In the genomic region with DNA sequence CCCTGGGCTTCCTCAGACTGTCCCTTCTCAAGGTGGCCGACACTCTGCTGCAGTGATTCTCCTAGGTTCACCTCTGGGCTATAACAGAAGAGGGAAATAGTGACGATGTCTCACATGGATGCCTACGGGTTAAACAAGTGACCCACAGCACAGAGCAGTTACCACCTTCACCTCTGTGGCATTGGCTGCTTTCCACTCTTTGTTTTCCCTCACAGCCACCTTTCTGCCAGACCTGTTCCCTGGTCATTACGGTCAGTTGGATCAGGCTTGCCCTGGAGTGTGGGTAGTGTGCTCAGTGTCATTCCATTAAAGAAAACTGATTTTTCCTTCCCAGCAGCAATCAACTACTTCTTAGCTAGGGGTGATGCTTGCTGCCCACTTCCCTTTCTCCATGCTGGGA, we compare ENCODE assay signal across 31 mouse cellular contexts. TPM values are rescaled to one million over a fixed set of nuclear protein-coding genes. Genes with fewer than 3 reads are reported as not detected.
DNase-seq lines count a peak whose midpoint lies in the region; ATAC-seq and TF ChIP-seq lines count a peak whose summit lies in the region.
"Had no signal": no experiment of that assay in that cellular context is flagged by ENCODE, and none has a peak within 500 bp of the region (broad histone marks: within the 10 kb centered on the region; RNA-seq: fewer than 3 reads in every experiment).

No protein-coding gene starts in this region.

- H3K79me2 ChIP-seq in liver, adult 2 months (ENCODE audit: control insufficient read depth, insufficient read depth, low read length) = no peaks in the 10 kb centered on the region

- H3K9ac ChIP-seq in intestine, embryonic 14.5 days (ENCODE audit: low read length) = no peak overlapping the region
- H3K9ac ChIP-seq in intestine, embryonic 16.5 days (ENCODE audit: low read depth, low read length) = no peak overlapping the region
- H3K9ac ChIP-seq in liver, adult 2 months (ENCODE audit: low read depth, low read length) = no peak overlapping the region
- no peak overlapping the region for H3K9ac ChIP-seq in liver, postnatal 0 days (replicated peaks)
- H3K9ac ChIP-seq: embryonic facial prominence, embryonic 12.5 days; embryonic facial prominence, embryonic 15.5 days; forebrain, postnatal 0 days; heart, embryonic 13.5 days; hindbrain, embryonic 13.5 days had no signal

- no peak for TF ChIP-seq POLR2A in liver, adult 2 months (IDR thresholded peaks at IDR 0.05; ENCODE audit: extremely low read depth, insufficient read depth, low read length)

- H3K27ac ChIP-seq in intestine, embryonic 14.5 days (ENCODE audit: low read depth) = no peak overlapping the region
- H3K27ac ChIP-seq in intestine, embryonic 16.5 days (ENCODE audit: low read length) = no peak overlapping the region
- H3K27ac ChIP-seq in liver, adult 2 months (replicated peaks; ENCODE audit: insufficient read depth, low read depth, low read length) = no peak overlapping the region
- H3K27ac ChIP-seq in liver, postnatal 0 days (ENCODE audit: low read depth) = no peak overlapping the region
- H3K27ac ChIP-seq: embryonic facial prominence, embryonic 12.5 days; embryonic facial prominence, embryonic 15.5 days; gastrocnemius, adult 2 months; heart, embryonic 13.5 days; hindbrain, embryonic 10.5 days; hindbrain, embryonic 13.5 days had no signal

- no peak for TF ChIP-seq EP300 in liver, postnatal 0 days (IDR thresholded peaks at IDR 0.05; ENCODE audit: low read depth)

- no peak overlapping the region for H3K4me3 ChIP-seq in intestine, embryonic 14.5 days (ENCODE audit: low read depth, low read length)
- no peak overlapping the region for H3K4me3 ChIP-seq in intestine, embryonic 16.5 days (ENCODE audit: low read length)
- H3K4me3 ChIP-seq in liver, adult 2 months (ENCODE audit: insufficient read depth, low read depth, low read length) = no peak overlapping the region
- H3K4me3 ChIP-seq in liver, postnatal 0 days (ENCODE audit: low read depth, low read length) = no peak overlapping the region
- H3K4me3 ChIP-seq: embryonic facial prominence, embryonic 12.5 days; embryonic facial prominence, embryonic 15.5 days; gastrocnemius, adult 2 months; heart, embryonic 13.5 days; hindbrain, embryonic 10.5 days; hindbrain, embryonic 13.5 days had no signal

- ATAC-seq in intestine, embryonic 14.5 days (replicated peaks; ENCODE audit: low FRiP score, low TSS enrichment, low read depth) = no peak
- ATAC-seq in intestine, embryonic 16.5 days = no peak
- no peak for ATAC-seq in liver, postnatal 0 days
- ATAC-seq: CD4-positive, CD25-positive, alpha-beta regulatory T cell, adult 4 months; forebrain, embryonic 14.5 days; forebrain, postnatal 0 days; hindbrain, embryonic 16.5 days had no signal

- no peak for TF ChIP-seq CTCF in liver, adult 2 months (IDR thresholded peaks at IDR 0.05; ENCODE audit: low read depth, low read length)
- TF ChIP-seq CTCF in liver, postnatal 0 days (IDR thresholded peaks at IDR 0.05; ENCODE audit: low read depth) = no peak

- H3K27me3 ChIP-seq in intestine, embryonic 14.5 days (replicated peaks; ENCODE audit: control insufficient read depth, insufficient read depth, low read length) = no peaks in the 10 kb centered on the region
- H3K27me3 ChIP-seq in intestine, embryonic 16.5 days (replicated peaks; ENCODE audit: control insufficient read depth, insufficient read depth, low read length) = no peaks in the 10 kb centered on the region
- H3K27me3 ChIP-seq in liver, adult 2 months (ENCODE audit: control insufficient read depth, insufficient read depth, low read length) = no peaks in the 10 kb centered on the region
- H3K27me3 ChIP-seq in liver, postnatal 0 days (ENCODE audit: insufficient read depth, low read length) = no peaks in the 10 kb centered on the region
- H3K27me3 ChIP-seq: embryonic facial prominence, embryonic 12.5 days; embryonic facial prominence, embryonic 15.5 days; heart, embryonic 13.5 days; hindbrain, embryonic 13.5 days had no signal

- H3K36me3 ChIP-seq in intestine, embryonic 14.5 days (ENCODE audit: control insufficient read depth, insufficient read depth, low read length) = peaks cover 94% of the 10 kb centered on the region
- H3K36me3 ChIP-seq in intestine, embryonic 16.5 days (ENCODE audit: control insufficient read depth, insufficient read depth, low read length) = peaks cover 23% of the 10 kb centered on the region
- H3K36me3 ChIP-seq in liver, adult 2 months (ENCODE audit: control insufficient read depth, insufficient read depth, low read length) = peaks cover 47% of the 10 kb centered on the region
- H3K36me3 ChIP-seq in liver, postnatal 0 days (replicated peaks; ENCODE audit: insufficient read depth, low read length) = peaks cover 59% of the 10 kb centered on the region

- DNase-seq in intestine, embryonic 14.5 days (ENCODE audit: low spot score) = peak; percentile 27
- DNase-seq in kidney, adult 8-10 months = peak; percentile 29 to 47
- no peak for DNase-seq in kidney, adult 18-20 months
- DNase-seq in liver, adult 2 months (ENCODE audit: extremely low read depth, low read depth, low spot score) = peak; percentile 56
- no peak for DNase-seq in liver, postnatal 0 days
- DNase-seq: adrenal gland, adult 2 months; adrenal gland, postnatal 14 days; cerebellum, adult 11 months; cerebellum, adult 2 months; cerebellum, adult 9-11 months; cerebellum, postnatal 25 days; forebrain, postnatal 0 days; gastrocnemius, adult 2 months; gastrocnemius, postnatal 14 days; heart, adult 18-20 months; heart, postnatal 14 days had no signal

- no peaks in the 10 kb centered on the region for H3K9me3 ChIP-seq in intestine, embryonic 14.5 days (ENCODE audit: control insufficient read depth, low read length)
- no peaks in the 10 kb centered on the region for H3K9me3 ChIP-seq in intestine, embryonic 16.5 days (ENCODE audit: control insufficient read depth, low read length)
- no peaks in the 10 kb centered on the region for H3K9me3 ChIP-seq in liver, postnatal 0 days (ENCODE audit: low read length)
- H3K9me3 ChIP-seq: embryonic facial prominence, embryonic 12.5 days; embryonic facial prominence, embryonic 15.5 days; heart, embryonic 13.5 days; hindbrain, embryonic 10.5 days; hindbrain, embryonic 13.5 days had no signal

- H3K4me1 ChIP-seq in intestine, embryonic 14.5 days (replicated peaks; ENCODE audit: control insufficient read depth, insufficient read depth, low read length) = no peaks in the 10 kb centered on the region
- H3K4me1 ChIP-seq in intestine, embryonic 16.5 days (ENCODE audit: control insufficient read depth, insufficient read depth, low read length) = no peaks in the 10 kb centered on the region
- no peaks in the 10 kb centered on the region for H3K4me1 ChIP-seq in liver, adult 2 months (ENCODE audit: control insufficient read depth, insufficient read depth, low read length)
- no peaks in the 10 kb centered on the region for H3K4me1 ChIP-seq in liver, postnatal 0 days (ENCODE audit: insufficient read depth)
- H3K4me1 ChIP-seq: embryonic facial prominence, embryonic 12.5 days; embryonic facial prominence, embryonic 15.5 days; heart, embryonic 13.5 days; hindbrain, embryonic 10.5 days; hindbrain, embryonic 13.5 days had no signal

- no peak overlapping the region for H3K4me2 ChIP-seq in intestine, embryonic 14.5 days (ENCODE audit: low read length)
- H3K4me2 ChIP-seq in intestine, embryonic 16.5 days (ENCODE audit: low read depth, low read length) = no peak overlapping the region
- H3K4me2 ChIP-seq in liver, postnatal 0 days (ENCODE audit: low read depth, low read length) = no peak overlapping the region
- H3K4me2 ChIP-seq: embryonic facial prominence, embryonic 12.5 days; embryonic facial prominence, embryonic 15.5 days; heart, embryonic 13.5 days; hindbrain, embryonic 13.5 days had no signal

- WGBS in intestine, embryonic 14.5 days = 98% methylated on average over 4 of the region's 4 CpGs
- WGBS in intestine, embryonic 16.5 days = 92% methylated on average over 4 of the region's 4 CpGs
- 90% methylated on average over 4 of the region's 4 CpGs for WGBS in liver, adult 2 months
- 82% methylated on average over 4 of the region's 4 CpGs for WGBS in liver, postnatal 0 days (ENCODE audit: insufficient replicate concordance)

RNA-seq across cellular contexts. Expression of a gene that starts 17.1 kb away (rescaled TPM):
- polyA plus RNA-seq in intestine, embryonic 14.5 days (2014; fragmentation: Nextera tagmentation; extraction: Ambion mirVana) = 77.3 and 84.0 TPM in 2 replicates
- polyA plus RNA-seq in intestine, embryonic 16.5 days (2015; fragmentation: Nextera tagmentation; extraction: Ambion mirVana) = 79.8 and 80.3 TPM in 2 replicates
- total RNA-seq in liver, adult 2 months (2014; rRNA removed) = 35.4 and 47.8 TPM in 2 replicates
- polyA plus RNA-seq in liver, adult 2 months (2012; rRNA removed) = 18.8 and 26.3 TPM in 2 replicates
- 26.5 and 28.6 TPM in 2 replicates for polyA plus RNA-seq in liver, postnatal 0 days (2015; fragmentation: Nextera tagmentation; extraction: Ambion mirVana)

RNA-seq across cellular contexts. Expression of a gene that starts 29.5 kb away (rescaled TPM):
- polyA plus RNA-seq in intestine, embryonic 14.5 days (2014; fragmentation: Nextera tagmentation; extraction: Ambion mirVana) = not detected in 2 replicates
- not detected in 2 replicates for polyA plus RNA-seq in intestine, embryonic 16.5 days (2015; fragmentation: Nextera tagmentation; extraction: Ambion mirVana)
- total RNA-seq in liver, adult 2 months (2014; rRNA removed) = not detected in 2 replicates
- polyA plus RNA-seq in liver, adult 2 months (2012; rRNA removed) = not detected in 2 replicates
- polyA plus RNA-seq in liver, postnatal 0 days (2015; fragmentation: Nextera tagmentation; extraction: Ambion mirVana) = not detected in 2 replicates
- total RNA-seq: adrenal gland, postnatal 4 days; common myeloid progenitor, adult 5-6 weeks; forebrain, postnatal 0 days; gastrocnemius, adult 2 months; gastrocnemius, postnatal 14 days; heart, adult 18-20 months; heart, postnatal 14 days; MEL had no signal
- polyA plus RNA-seq: C2C12; CD4-positive, CD25-positive, alpha-beta regulatory T cell, adult 4 months; cerebellum, adult 2 months; embryonic facial prominence, embryonic 12.5 days; embryonic facial prominence, embryonic 15.5 days; forebrain, embryonic 11.5 days; forebrain, embryonic 14.5 days; forebrain, postnatal 0 days; frontal cortex, adult 2 months; hindbrain, embryonic 10.5 days; hindbrain, embryonic 13.5 days; hindbrain, embryonic 16.5 days had no signal

Comparison
In these comparisons a context has a peak if more than half of its experiments do, and no peak if none do; other contexts are left out.
1. DNase-seq: peak in intestine, embryonic 14.5 days (single experiment), kidney, adult 8-10 months (2 of 2) and liver, adult 2 months (single experiment); none in kidney, adult 18-20 months (single experiment) and liver, postnatal 0 days (single experiment).